Comparison of ENCODE assay signal across 31 mouse cellular contexts in the genomic region with DNA sequence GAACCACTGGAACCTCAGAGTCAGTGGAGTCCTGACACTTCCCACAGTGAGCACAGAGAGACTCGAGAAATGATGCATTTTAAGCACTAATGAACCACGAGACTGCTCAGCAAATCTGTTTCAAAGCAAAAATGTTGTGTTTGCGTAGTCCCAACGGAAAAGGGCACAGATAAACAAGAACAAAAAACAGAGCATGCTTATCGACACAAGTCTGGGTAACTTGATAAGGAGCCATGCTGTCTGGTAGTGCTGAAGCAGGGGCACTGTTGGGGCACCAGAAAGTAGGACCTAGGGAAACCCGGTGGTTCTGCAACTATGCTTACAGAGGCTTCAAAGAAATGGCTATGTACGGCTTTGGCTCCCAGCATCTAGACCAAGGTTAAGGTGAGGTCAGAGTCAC.
A peak's percentile ranks its signal among the peaks of the same experiment; 100 is the strongest.
DNase-seq lines count a peak whose midpoint lies in the region; ATAC-seq lines count a peak whose summit lies in the region.
"Had no signal": no experiment of that assay in that cellular context is flagged by ENCODE, and none has a peak within 500 bp of the region (broad histone marks: within the 10 kb centered on the region; RNA-seq: fewer than 3 reads in every experiment).

No protein-coding gene starts in this region.

- no peak overlapping the region for H3K4me2 ChIP-seq in forebrain, embryonic 14.5 days (ENCODE audit: low read length)
- H3K4me2 ChIP-seq in heart, embryonic 16.5 days (ENCODE audit: low read depth, low read length): no peak overlapping the region
- H3K4me2 ChIP-seq: forebrain, embryonic 12.5 days; heart, embryonic 15.5 days; intestine, embryonic 15.5 days had no signal

- DNase-seq in forebrain, embryonic 10.5 days (ENCODE audit: extremely low spot score, low spot score): no peak
- no peak for DNase-seq in forebrain, embryonic 14.5 days (ENCODE audit: low spot score)
- DNase-seq in heart, postnatal 25 days (ENCODE audit: low spot score): no peak
- peak; percentile 44 for DNase-seq in c-Kit-positive CD71-positive TER-119-negative erythroid progenitor cells, embryonic 14.5 days (ENCODE audit: low read depth)
- DNase-seq in layer of hippocampus, postnatal 25 days (ENCODE audit: extremely low spot score in 1 of 2, low spot score in 1 of 2): no peak
- DNase-seq in frontal cortex, postnatal 14 days (ENCODE audit: low spot score in 2 of 2): no peak
- DNase-seq: adrenal gland, postnatal 10 days; cerebellum, adult 11-12 months; cerebellum, adult 9-11 months; gastrocnemius, postnatal 14 days; kidney, adult 2 months; kidney, postnatal 4 days; layer of hippocampus, postnatal 36 days; left cerebral cortex, postnatal 4 days; lung, adult 18-20 months; lung, postnatal 4 days; midbrain, embryonic 14.5 days; right cerebral cortex, postnatal 14 days; thymus, adult 18-20 months; thymus, postnatal 36 days had no signal

- peaks cover 7% of the 10 kb centered on the region; the same call in 1 of the 2 replicates for H3K9me3 ChIP-seq in forebrain, embryonic 10.5 days
- no peaks in the 10 kb centered on the region for H3K9me3 ChIP-seq in forebrain, embryonic 14.5 days (replicated peaks; ENCODE audit: control insufficient read depth, low read length)
- no peaks in the 10 kb centered on the region for H3K9me3 ChIP-seq in heart, embryonic 16.5 days (replicated peaks; ENCODE audit: control insufficient read depth, low read length)
- H3K9me3 ChIP-seq: forebrain, embryonic 12.5 days; heart, embryonic 15.5 days; intestine, embryonic 15.5 days had no signal

- peaks cover 62% of the 10 kb centered on the region for H3K4me1 ChIP-seq in forebrain, embryonic 10.5 days
- H3K4me1 ChIP-seq in forebrain, embryonic 14.5 days (ENCODE audit: control insufficient read depth, insufficient read depth, low read length): peaks cover 17% of the 10 kb centered on the region
- peaks cover 20% of the 10 kb centered on the region for H3K4me1 ChIP-seq in heart, embryonic 16.5 days (ENCODE audit: control insufficient read depth, insufficient read depth, low read length)

- H3K9ac ChIP-seq in forebrain, embryonic 14.5 days (ENCODE audit: low read length): no peak overlapping the region
- no peak overlapping the region for H3K9ac ChIP-seq in heart, embryonic 16.5 days (ENCODE audit: low read length)
- H3K9ac ChIP-seq: forebrain, embryonic 12.5 days; heart, embryonic 15.5 days; intestine, embryonic 15.5 days had no signal

- intact Hi-C loops in heart, postnatal 25 days (cut with DNase I): no loop called here

- peaks cover 46% of the 10 kb centered on the region for H3K27me3 ChIP-seq in forebrain, embryonic 10.5 days (ENCODE audit: poor library complexity, severe bottlenecking)
- no peaks in the 10 kb centered on the region for H3K27me3 ChIP-seq in forebrain, embryonic 14.5 days (replicated peaks; ENCODE audit: control insufficient read depth, insufficient read depth, low read length)
- no peaks in the 10 kb centered on the region for H3K27me3 ChIP-seq in heart, embryonic 16.5 days (ENCODE audit: control insufficient read depth, insufficient read depth, low read length)
- H3K27me3 ChIP-seq: CH12.LX; heart, embryonic 15.5 days; intestine, embryonic 15.5 days; Patski had no signal

- ATAC-seq in forebrain, embryonic 14.5 days: no peak
- ATAC-seq in heart, embryonic 16.5 days (replicated peaks; ENCODE audit: extremely low read depth, insufficient read depth, low FRiP score): 0 out of 2 replicates have a peak, but pooled peaks have one; percentile 6
- ATAC-seq in megakaryocyte progenitor cell, adult 5-6 weeks (replicated peaks; ENCODE audit: poor library complexity): peak; percentile 87
- ATAC-seq: hindbrain, postnatal 0 days; intestine, embryonic 15.5 days; lung, postnatal 0 days; Patski had no signal

- H3K36me3 ChIP-seq in forebrain, embryonic 10.5 days (replicated peaks): no peaks in the 10 kb centered on the region
- H3K36me3 ChIP-seq in forebrain, embryonic 14.5 days (ENCODE audit: control insufficient read depth, insufficient read depth, low read length): no peaks in the 10 kb centered on the region
- no peaks in the 10 kb centered on the region for H3K36me3 ChIP-seq in heart, embryonic 16.5 days (ENCODE audit: control insufficient read depth, insufficient read depth)
- H3K36me3 ChIP-seq: forebrain, embryonic 12.5 days; heart, embryonic 15.5 days; intestine, embryonic 15.5 days had no signal

- H3K4me3 ChIP-seq in forebrain, embryonic 10.5 days: no peak overlapping the region
- no peak overlapping the region for H3K4me3 ChIP-seq in forebrain, embryonic 14.5 days (ENCODE audit: low read depth, low read length)
- H3K4me3 ChIP-seq in heart, embryonic 16.5 days (ENCODE audit: low read length): no peak overlapping the region
- H3K4me3 ChIP-seq: erythroblast, embryonic 14.5 days; forebrain, embryonic 12.5 days; heart, embryonic 15.5 days; intestine, embryonic 15.5 days had no signal

- WGBS in forebrain, embryonic 10.5 days: 64% methylated on average over 7 of the region's 7 CpGs
- 69% methylated on average over 7 of the region's 7 CpGs for WGBS in forebrain, embryonic 14.5 days
- WGBS in heart, embryonic 16.5 days: 28% methylated on average over 7 of the region's 7 CpGs

- 0 out of 2 replicates have a peak overlapping the region, but pooled peaks have one; percentile 44 for H3K27ac ChIP-seq in forebrain, embryonic 10.5 days
- H3K27ac ChIP-seq in forebrain, embryonic 14.5 days (ENCODE audit: low read depth, low read length): no peak overlapping the region
- H3K27ac ChIP-seq in heart, embryonic 16.5 days (ENCODE audit: low read length): no peak overlapping the region
- H3K27ac ChIP-seq: forebrain, embryonic 12.5 days; heart, embryonic 15.5 days; hindbrain, postnatal 0 days; intestine, embryonic 15.5 days; kidney, postnatal 0 days had no signal
